Mouse (Mus musculus): ENCODE data around the gene Babam2. TPM values are rescaled to one million over a fixed set of nuclear protein-coding genes. Genes with fewer than 3 reads are reported as not detected.

The Babam2 gene
- polyA plus RNA-seq, 1 experiment from 2014 or later: 62.9 TPM

DNA sequence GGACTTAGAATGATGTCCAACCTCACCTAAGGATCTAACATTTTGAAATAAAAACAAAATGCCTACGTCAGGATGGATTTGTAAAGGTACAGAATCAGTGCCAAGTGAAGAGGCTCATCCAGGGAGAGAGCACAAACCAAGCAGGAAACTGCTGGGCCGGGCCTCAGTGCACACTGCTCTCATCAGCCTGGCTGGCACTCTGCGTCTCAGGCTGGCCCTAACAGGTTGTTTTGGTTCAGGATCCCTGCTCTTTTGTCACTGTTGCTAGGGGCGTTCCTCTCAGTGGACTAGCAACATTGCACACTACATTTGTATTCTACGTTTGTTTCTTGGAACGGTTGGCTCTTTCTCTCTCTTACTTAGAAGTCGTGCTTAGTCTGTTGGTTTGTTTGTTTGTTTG lies 231.5 kb downstream of the Babam2 start:
- ATAC-seq (ENCODE audit: insufficient number of reproducible peaks, insufficient read depth, low FRiP score, low read depth): no peak
- no peak overlapping the region for H3K4me2 ChIP-seq (replicated peaks; ENCODE audit: low read depth, low read length)
- H3K27me3 ChIP-seq (ENCODE audit: control insufficient read depth, insufficient read depth, low read length): no peaks in the 10 kb centered on the region
- WGBS: 73% methylated on average over 7 of the region's 7 CpGs
- no peak overlapping the region for H3K9ac ChIP-seq (replicated peaks; ENCODE audit: low read depth, low read length)
- H3K9me3 ChIP-seq (ENCODE audit: control insufficient read depth, low read depth, low read length): no peaks in the 10 kb centered on the region
- H3K36me3 ChIP-seq (ENCODE audit: control insufficient read depth, insufficient read depth, low read length): no peaks in the 10 kb centered on the region
- H3K27ac ChIP-seq (ENCODE audit: low read length): no peak overlapping the region
- H3K4me1 ChIP-seq (ENCODE audit: control insufficient read depth, insufficient read depth, low read length): no peaks in the 10 kb centered on the region
- no peak overlapping the region for H3K4me3 ChIP-seq (ENCODE audit: low read depth, low read length)

- no peaks in the 10 kb centered on the region for H3K9me3 ChIP-seq (ENCODE audit: control insufficient read depth, low read depth, low read length)
- no peak overlapping the region for H3K4me3 ChIP-seq (ENCODE audit: low read depth, low read length)
- no peaks in the 10 kb centered on the region for H3K27me3 ChIP-seq (ENCODE audit: control insufficient read depth, insufficient read depth, low read length)
- H3K9ac ChIP-seq (replicated peaks; ENCODE audit: low read depth, low read length): no peak overlapping the region
- H3K36me3 ChIP-seq (ENCODE audit: control insufficient read depth, insufficient read depth, low read length): no peaks in the 10 kb centered on the region
- no peak for ATAC-seq (ENCODE audit: insufficient number of reproducible peaks, insufficient read depth, low FRiP score, low read depth)
- H3K4me2 ChIP-seq (replicated peaks; ENCODE audit: low read depth, low read length): no peak overlapping the region
- WGBS: 69% methylated on average over 8 of the region's 8 CpGs
- no peak overlapping the region for H3K27ac ChIP-seq (ENCODE audit: low read length)
- H3K4me1 ChIP-seq (ENCODE audit: control insufficient read depth, insufficient read depth, low read length): peaks cover 4% of the 10 kb centered on the region; the same call in 1 of the 2 replicates
Measured at GRCm38 (mm10) chr5:31931127-31931625, 233.7 kb downstream of the Babam2 start.

DNA sequence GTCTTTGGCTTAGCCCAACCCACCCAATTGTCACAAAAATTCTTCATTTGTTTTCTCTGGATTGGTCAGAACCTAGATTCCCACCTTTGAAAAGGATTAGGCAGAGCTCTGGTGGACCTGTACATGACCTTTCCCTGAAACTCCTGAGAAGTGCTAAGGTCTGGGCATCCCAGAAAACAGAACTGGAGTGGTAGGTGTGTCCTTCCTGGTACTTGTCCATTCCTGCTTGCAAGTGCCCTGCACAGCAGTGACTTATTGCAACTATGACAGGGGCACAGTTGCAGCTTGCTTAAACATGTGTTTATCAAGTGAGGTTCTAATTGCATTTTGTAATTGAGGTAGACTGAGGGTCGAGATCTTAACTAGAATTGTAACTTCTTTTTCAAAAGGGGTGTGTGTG lies 234.2 kb downstream of the Babam2 start:
- WGBS: 79% methylated on average over 1 of the region's 1 CpGs
- Histone ChIP-seq H3K4me1 (ENCODE audit: control insufficient read depth, insufficient read depth, low read length) (peaks cover 4% of the 10 kb centered on the region; the same call in 1 of the 2 replicates), H3K9ac (replicated peaks; ENCODE audit: low read depth, low read length) (no peak overlapping the region), H3K4me3 (ENCODE audit: low read depth, low read length) (no peak overlapping the region), H3K36me3 (ENCODE audit: control insufficient read depth, insufficient read depth, low read length) (no peaks in the 10 kb centered on the region), H3K4me2 (replicated peaks; ENCODE audit: low read depth, low read length) (no peak overlapping the region), H3K27ac (ENCODE audit: low read length) (no peak overlapping the region), H3K9me3 (ENCODE audit: control insufficient read depth, low read depth, low read length) (no peaks in the 10 kb centered on the region), H3K27me3 (ENCODE audit: control insufficient read depth, insufficient read depth, low read length) (no peaks in the 10 kb centered on the region)
- ATAC-seq (ENCODE audit: insufficient number of reproducible peaks, insufficient read depth, low FRiP score, low read depth): no peak

- Histone ChIP-seq H3K9me3 (ENCODE audit: control insufficient read depth, low read depth, low read length) (no peaks in the 10 kb centered on the region), H3K4me1 (ENCODE audit: control insufficient read depth, insufficient read depth, low read length) (peaks cover 4% of the 10 kb centered on the region; the same call in 1 of the 2 replicates), H3K9ac (replicated peaks; ENCODE audit: low read depth, low read length) (no peak overlapping the region), H3K36me3 (ENCODE audit: control insufficient read depth, insufficient read depth, low read length) (no peaks in the 10 kb centered on the region), H3K4me3 (ENCODE audit: low read depth, low read length) (no peak overlapping the region), H3K27me3 (ENCODE audit: control insufficient read depth, insufficient read depth, low read length) (no peaks in the 10 kb centered on the region), H3K4me2 (replicated peaks; ENCODE audit: low read depth, low read length) (no peak overlapping the region), H3K27ac (ENCODE audit: low read length) (no peak overlapping the region)
- no peak for ATAC-seq (ENCODE audit: insufficient number of reproducible peaks, insufficient read depth, low FRiP score, low read depth)
- WGBS: 73% methylated on average over 6 of the region's 6 CpGs
Measured at GRCm38 (mm10) chr5:31933296-31933695, 235.8 kb downstream of the Babam2 start.

GRCm38 (mm10) chr5:31934397-31934796 lies 236.9 kb downstream of the Babam2 start:
- H3K36me3 ChIP-seq (ENCODE audit: control insufficient read depth, insufficient read depth, low read length): no peaks in the 10 kb centered on the region
- no peak for ATAC-seq (ENCODE audit: insufficient number of reproducible peaks, insufficient read depth, low FRiP score, low read depth)
- H3K9ac ChIP-seq (replicated peaks; ENCODE audit: low read depth, low read length): no peak overlapping the region
- H3K27ac ChIP-seq (ENCODE audit: low read length): peak overlapping the region; percentile 17; the same call in 1 of the 2 replicates
- H3K27me3 ChIP-seq (ENCODE audit: control insufficient read depth, insufficient read depth, low read length): no peaks in the 10 kb centered on the region
- H3K4me3 ChIP-seq (ENCODE audit: low read depth, low read length): no peak overlapping the region
- no peak overlapping the region for H3K4me2 ChIP-seq (replicated peaks; ENCODE audit: low read depth, low read length)
- no peaks in the 10 kb centered on the region for H3K9me3 ChIP-seq (ENCODE audit: control insufficient read depth, low read depth, low read length)
- peaks cover 4% of the 10 kb centered on the region; the same call in 1 of the 2 replicates for H3K4me1 ChIP-seq (ENCODE audit: control insufficient read depth, insufficient read depth, low read length)
- 61% methylated on average over 3 of the region's 3 CpGs for WGBS

- H3K4me1 ChIP-seq (ENCODE audit: control insufficient read depth, insufficient read depth, low read length): peaks cover 4% of the 10 kb centered on the region; the same call in 1 of the 2 replicates
- WGBS: 83% methylated on average over 3 of the region's 3 CpGs
- H3K27ac ChIP-seq (ENCODE audit: low read length): no peak overlapping the region
- no peaks in the 10 kb centered on the region for H3K27me3 ChIP-seq (ENCODE audit: control insufficient read depth, insufficient read depth, low read length)
- H3K9ac ChIP-seq (replicated peaks; ENCODE audit: low read depth, low read length): no peak overlapping the region
- H3K4me3 ChIP-seq (ENCODE audit: low read depth, low read length): no peak overlapping the region
- ATAC-seq (ENCODE audit: insufficient number of reproducible peaks, insufficient read depth, low FRiP score, low read depth): no peak
- H3K4me2 ChIP-seq (replicated peaks; ENCODE audit: low read depth, low read length): no peak overlapping the region
- no peaks in the 10 kb centered on the region for H3K36me3 ChIP-seq (ENCODE audit: control insufficient read depth, insufficient read depth, low read length)
- no peaks in the 10 kb centered on the region for H3K9me3 ChIP-seq (ENCODE audit: control insufficient read depth, low read depth, low read length)
Measured at GRCm38 (mm10) chr5:31935936-31936335, 238.5 kb downstream of the Babam2 start.

DNA sequence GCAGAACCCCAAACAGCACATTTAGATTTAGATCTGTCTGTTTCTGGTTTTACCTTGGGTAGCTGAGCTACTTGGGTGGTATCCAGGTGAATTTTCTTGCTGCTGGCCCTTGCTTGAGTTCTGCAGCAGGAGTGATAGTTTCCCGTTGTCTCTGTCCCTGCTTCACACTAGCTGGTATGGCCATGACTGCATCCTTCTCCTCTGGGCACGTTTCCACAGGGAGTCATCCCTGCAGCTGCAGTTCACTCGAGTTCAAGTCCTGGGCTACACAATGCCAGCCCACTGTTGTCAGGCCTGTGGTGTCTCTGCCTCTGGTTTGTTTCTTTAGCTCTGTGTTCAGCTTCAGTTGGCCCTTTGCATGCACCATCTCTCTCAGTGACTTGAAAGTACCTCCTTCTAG lies 239.0 kb downstream of the Babam2 start:
- ATAC-seq (ENCODE audit: insufficient number of reproducible peaks, insufficient read depth, low FRiP score, low read depth): no peak
- H3K4me2 ChIP-seq (replicated peaks; ENCODE audit: low read depth, low read length): no peak overlapping the region
- 64% methylated on average over 3 of the region's 3 CpGs for WGBS

DNA sequence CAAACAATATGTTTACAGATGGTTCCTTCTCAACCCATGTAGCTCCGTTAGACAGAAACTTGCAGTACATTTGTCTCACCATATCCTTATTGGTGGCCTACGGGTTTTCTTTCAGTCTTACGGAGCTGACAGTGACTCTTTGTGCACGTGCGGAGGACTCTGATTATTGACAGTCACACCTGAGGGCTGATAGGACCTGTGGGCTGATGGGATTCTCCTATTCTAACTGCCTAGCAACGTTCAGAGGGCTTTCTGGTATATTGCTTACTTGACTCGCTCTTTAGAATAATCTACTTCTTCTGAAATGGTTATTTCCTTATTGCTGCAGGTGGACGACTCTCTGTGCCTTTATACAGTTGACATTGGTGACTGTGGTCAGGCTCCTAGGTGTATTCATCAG lies 243.4 kb downstream of the Babam2 start:
- Histone ChIP-seq H3K36me3 (ENCODE audit: control insufficient read depth, insufficient read depth, low read length) (no peaks in the 10 kb centered on the region), H3K27ac (ENCODE audit: low read length) (no peak overlapping the region), H3K4me1 (ENCODE audit: control insufficient read depth, insufficient read depth, low read length) (no peaks in the 10 kb centered on the region), H3K4me2 (replicated peaks; ENCODE audit: low read depth, low read length) (no peak overlapping the region), H3K9me3 (ENCODE audit: control insufficient read depth, low read depth, low read length) (no peaks in the 10 kb centered on the region), H3K4me3 (ENCODE audit: low read depth, low read length) (no peak overlapping the region), H3K27me3 (ENCODE audit: control insufficient read depth, insufficient read depth, low read length) (no peaks in the 10 kb centered on the region), H3K9ac (replicated peaks; ENCODE audit: low read depth, low read length) (no peak overlapping the region)
- ATAC-seq (ENCODE audit: insufficient number of reproducible peaks, insufficient read depth, low FRiP score, low read depth): no peak
- 85% methylated on average over 8 of the region's 8 CpGs for WGBS

More for the DNA sequence above, 239.0 kb downstream of the Babam2 start:
- H3K4me3 ChIP-seq (ENCODE audit: low read depth, low read length): no peak overlapping the region
- H3K27me3 ChIP-seq (ENCODE audit: control insufficient read depth, insufficient read depth, low read length): no peaks in the 10 kb centered on the region
- H3K36me3 ChIP-seq (ENCODE audit: control insufficient read depth, insufficient read depth, low read length): no peaks in the 10 kb centered on the region
- H3K9me3 ChIP-seq (ENCODE audit: control insufficient read depth, low read depth, low read length): no peaks in the 10 kb centered on the region
- H3K27ac ChIP-seq (ENCODE audit: low read length): no peak overlapping the region
- peaks cover 4% of the 10 kb centered on the region; the same call in 1 of the 2 replicates for H3K4me1 ChIP-seq (ENCODE audit: control insufficient read depth, insufficient read depth, low read length)
- H3K9ac ChIP-seq (replicated peaks; ENCODE audit: low read depth, low read length): no peak overlapping the region

GRCm38 (mm10) chr5:31947185-31947584 lies 249.7 kb downstream of the Babam2 start:
- WGBS: 36% methylated on average over 4 of the region's 4 CpGs
- Histone ChIP-seq H3K9ac (replicated peaks; ENCODE audit: low read depth, low read length) (no peak overlapping the region), H3K4me1 (ENCODE audit: control insufficient read depth, insufficient read depth, low read length) (peaks cover 5% of the 10 kb centered on the region), H3K9me3 (ENCODE audit: control insufficient read depth, low read depth, low read length) (no peaks in the 10 kb centered on the region), H3K4me2 (replicated peaks; ENCODE audit: low read depth, low read length) (no peak overlapping the region), H3K36me3 (ENCODE audit: control insufficient read depth, insufficient read depth, low read length) (no peaks in the 10 kb centered on the region), H3K4me3 (ENCODE audit: low read depth, low read length) (no peak overlapping the region), H3K27me3 (ENCODE audit: control insufficient read depth, insufficient read depth, low read length) (no peaks in the 10 kb centered on the region), H3K27ac (ENCODE audit: low read length) (no peak overlapping the region)
- no peak for ATAC-seq (ENCODE audit: insufficient number of reproducible peaks, insufficient read depth, low FRiP score, low read depth)
